Mouse (Mus musculus) ES-E14 (cell line): ENCODE measurements at regions not wholly inside any gene's neighbourhood (a gene's known extent, or its start where the extent isn't known, plus 50 kb on each side); places are given as distances from the start of the nearest gene placed in this dataset.

Source experiments
- DNase-seq: peaks from one replicate; pipeline ENCODE4 v3.0.0-alpha.2; 2013; ENCODE audit warnings: low read depth, low spot score
- H3K27ac ChIP-seq: 2 replicates; pipeline ENCODE4 v1.5.1; 2012; ENCODE audit warnings: low read depth, mild to moderate bottlenecking, low read length, moderate library complexity, mixed read lengths; ENCODE audit not compliant: poor library complexity, insufficient read depth, severe bottlenecking
- H3K36me3 ChIP-seq: 2 replicates; pipeline ENCODE4 v1.6.1; 2012; ENCODE audit warnings: mild to moderate bottlenecking, low read length, moderate library complexity, mixed read lengths; ENCODE audit not compliant: control insufficient read depth, poor library complexity, insufficient read depth, severe bottlenecking
- H3K4me1 ChIP-seq, 2 experiments: fragments of 150-350 bp in 1 of 2; sonication (generic) in 1 of 2; 2 replicates each; pipeline ENCODE4 v1.6.1; 2012; ENCODE audit warnings: low read length in 2 of 2, mild to moderate bottlenecking in 1 of 2, mixed read lengths in 1 of 2; ENCODE audit not compliant: control insufficient read depth in 2 of 2, insufficient read depth in 2 of 2, poor library complexity in 1 of 2
- H3K4me3 ChIP-seq, 2 experiments: fragments of 150-350 bp in 1 of 2; sonication (generic) in 1 of 2; 2 replicates each; pipeline ENCODE4 v1.5.1; 2012; ENCODE audit warnings: low read length in 2 of 2, low read depth in 1 of 2, mild to moderate bottlenecking in 1 of 2, mixed read lengths in 1 of 2; ENCODE audit not compliant: insufficient read depth in 1 of 2, poor library complexity in 1 of 2, severe bottlenecking in 1 of 2
- H3K9ac ChIP-seq: 2 replicates; pipeline ENCODE4 v1.6.1; 2012; ENCODE audit warnings: low read depth, mild to moderate bottlenecking, low read length, mixed read lengths; ENCODE audit not compliant: poor library complexity, insufficient read depth, severe bottlenecking
- H3K9me3 ChIP-seq: fragments of 150-350 bp; sonication (generic); 2 replicates; pipeline ENCODE4 v1.6.1; 2012; ENCODE audit warnings: low read depth, mild to moderate bottlenecking, low read length; ENCODE audit not compliant: control insufficient read depth, insufficient read depth
- CHD2 ChIP-seq: IDR thresholded peaks from 2 replicates; pipeline ENCODE4 v1.6.1; 2014; ENCODE audit warnings: mild to moderate bottlenecking, low read depth, low read length, inconsistent platforms
- HCFC1 ChIP-seq: IDR thresholded peaks from 2 replicates; pipeline ENCODE4 v1.6.1; 2012; ENCODE audit warnings: low read length, inconsistent platforms, borderline replicate concordance; ENCODE audit not compliant: insufficient read depth
- MAFK ChIP-seq: IDR thresholded peaks from 2 replicates; pipeline ENCODE4 v1.6.1; 2014; ENCODE audit warnings: mild to moderate bottlenecking, low read depth, low read length, inconsistent platforms; ENCODE audit not compliant: insufficient read depth
- ZC3H11A ChIP-seq: IDR thresholded peaks from 2 replicates; pipeline ENCODE4 v1.6.1; 2012; ENCODE audit warnings: low read depth, mild to moderate bottlenecking, inconsistent platforms, low read length, borderline replicate concordance
- ZNF384 ChIP-seq: IDR thresholded peaks from 2 replicates; pipeline ENCODE4 v1.6.1; 2012; ENCODE audit warnings: low read depth, low read length, inconsistent platforms
- in situ Hi-C, 2 experiments: fragments of 600-800 bp; cut with MboI; formaldehyde crosslinking; loops; one replicate each; pipeline ENCODE4 v1.15.1; 2025; ENCODE audit warnings: low sequenced_read_pairs in 2 of 2, inconsistent platforms in 1 of 2; ENCODE audit not compliant: unreplicated experiment in 2 of 2

DNA sequence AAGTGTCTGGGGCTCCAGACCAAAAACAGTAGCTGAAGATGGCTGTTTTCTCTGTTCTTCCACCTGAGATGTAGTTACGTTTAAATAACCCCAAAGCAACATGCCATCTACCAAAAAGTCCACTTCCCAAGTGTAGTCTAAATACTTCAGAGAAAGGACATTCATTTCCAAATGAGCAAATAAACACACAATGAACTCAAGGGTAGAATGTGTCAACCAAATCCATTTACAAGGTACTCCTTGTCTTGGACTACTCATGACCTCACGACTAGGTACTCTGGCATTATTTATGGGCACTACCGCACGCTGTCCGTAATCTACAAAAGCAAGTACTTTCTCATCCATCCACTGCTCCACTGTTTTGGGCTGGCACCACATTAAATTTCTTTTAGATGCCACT is 98.7 kb upstream of the Apob start:
- no peak for DNase-seq
- in situ Hi-C loops: no loop called here

DNA sequence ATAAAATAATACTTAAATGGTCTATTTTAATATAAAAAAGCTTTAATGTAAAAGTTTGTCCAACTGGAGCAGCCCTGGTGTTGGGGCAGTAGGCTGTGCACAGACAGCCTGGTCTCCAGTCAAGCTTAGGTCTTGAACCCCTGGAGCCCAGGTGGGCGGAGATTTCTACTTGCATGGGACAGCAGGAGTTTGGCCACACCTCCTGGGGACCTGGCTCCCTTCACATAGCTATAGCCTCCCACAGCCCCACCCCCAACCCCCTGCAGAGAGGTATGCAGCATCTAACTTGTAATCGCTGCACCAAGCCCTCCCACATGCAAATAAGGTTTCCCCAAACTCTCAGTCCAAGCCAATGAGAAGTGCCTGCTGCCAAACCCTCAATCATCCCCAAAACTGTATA is 81.3 kb upstream of the Apob start:
- Histone ChIP-seq H3K9ac (no peak overlapping the region), H3K4me1 (peaks cover 0 to 2% of the 10 kb centered on the region in 2 experiments; a peak in 1 of 4 replicates), H3K36me3 (no peaks in the 10 kb centered on the region), H3K27ac (no peak overlapping the region), H3K4me3 (no peak overlapping the region), H3K9me3 (no peaks in the 10 kb centered on the region)
- peak; percentile 59 for DNase-seq
- in situ Hi-C loops: no loop called here
- TF ChIP-seq ZNF384: no peak
- TF ChIP-seq MAFK: no peak
- no peak for TF ChIP-seq CHD2
- no peak for TF ChIP-seq HCFC1
- TF ChIP-seq ZC3H11A: no peak

More for the DNA sequence above, 98.7 kb upstream of the Apob start:
- no peak for TF ChIP-seq ZNF384
- no peak for TF ChIP-seq HCFC1
- TF ChIP-seq ZC3H11A: no peak
- no peak for TF ChIP-seq MAFK
- TF ChIP-seq CHD2: no peak
- Histone ChIP-seq H3K36me3 (no peaks in the 10 kb centered on the region), H3K4me3 (no peak overlapping the region), H3K4me1 (no peaks in the 10 kb centered on the region), H3K9ac (no peak overlapping the region), H3K9me3 (no peaks in the 10 kb centered on the region), H3K27ac (no peak overlapping the region)

GRCm38 (mm10) chr12:7905329-7905728 is 72.1 kb upstream of the Apob start:
- Histone ChIP-seq H3K27ac (no peak overlapping the region), H3K9me3 (no peaks in the 10 kb centered on the region), H3K36me3 (no peaks in the 10 kb centered on the region), H3K4me3 (no peak overlapping the region), H3K9ac (no peak overlapping the region), H3K4me1 (no peaks in the 10 kb centered on the region)
- DNase-seq: no peak
- in situ Hi-C loops: no loop called here
- TF ChIP-seq MAFK: no peak
- no peak for TF ChIP-seq HCFC1
- no peak for TF ChIP-seq ZNF384
- TF ChIP-seq ZC3H11A: no peak
- no peak for TF ChIP-seq CHD2

GRCm38 (mm10) chr12:7906831-7907230 is 70.6 kb upstream of the Apob start:
- H3K9me3 ChIP-seq: no peaks in the 10 kb centered on the region
- in situ Hi-C loops: no loop called here
- H3K9ac ChIP-seq: no peak overlapping the region
- H3K4me1 ChIP-seq: no peaks in the 10 kb centered on the region
- DNase-seq: no peak
- H3K36me3 ChIP-seq: no peaks in the 10 kb centered on the region
- no peak overlapping the region for H3K4me3 ChIP-seq
- no peak overlapping the region for H3K27ac ChIP-seq
- TF ChIP-seq MAFK: no peak
- TF ChIP-seq ZC3H11A: no peak

DNA sequence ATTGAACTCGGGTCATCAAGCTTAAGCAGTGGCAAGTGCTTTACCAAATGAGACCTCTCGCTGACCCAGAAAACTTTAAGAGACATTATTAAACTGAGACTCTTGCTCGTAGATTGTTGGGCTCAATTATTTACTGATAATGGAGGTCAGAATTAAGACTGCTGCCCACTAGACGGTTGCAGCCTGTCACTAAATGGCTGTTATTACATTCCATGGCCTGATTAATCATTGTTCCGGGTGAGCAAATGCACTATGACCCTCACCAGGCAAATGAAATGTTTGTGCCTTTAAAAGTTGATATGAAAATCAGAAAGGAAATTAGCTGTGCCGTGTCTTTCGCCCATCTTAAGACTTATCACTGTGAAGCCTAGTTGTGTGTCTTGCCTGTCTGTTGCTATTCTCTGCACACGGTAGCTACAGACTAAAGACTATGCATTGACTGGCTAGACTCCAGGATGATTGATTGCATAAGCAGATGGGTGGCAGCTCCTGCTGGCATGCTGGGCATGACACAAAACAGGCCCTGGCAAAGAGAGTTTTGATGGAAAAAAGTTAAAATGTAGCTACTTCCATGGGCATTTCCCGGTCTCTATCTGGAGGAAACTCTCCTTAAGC is 67.6 kb upstream of the Apob start:
- Histone ChIP-seq H3K36me3 (no peaks in the 10 kb centered on the region), H3K27ac (no peak overlapping the region), H3K4me3 (no peak overlapping the region), H3K9me3 (no peaks in the 10 kb centered on the region), H3K4me1 (no peaks in the 10 kb centered on the region), H3K9ac (no peak overlapping the region)
- DNase-seq: no peak
- TF ChIP-seq HCFC1 (no peak), ZC3H11A (no peak), CHD2 (no peak), MAFK (no peak), ZNF384 (no peak)
- in situ Hi-C loops: no loop called here
